Mouse (Mus musculus) brown adipose tissue, adult 24 weeks (tissue): ENCODE measurements around the gene Krtcap2. TPM values are rescaled to one million over a fixed set of nuclear protein-coding genes. Genes with fewer than 3 reads are reported as not detected.
A peak's percentile ranks its signal among the peaks of the same experiment; 100 is the strongest.

Experiments
- H3K27ac ChIP-seq: fragments of 200-500 bp; replicated peaks from 2 replicates; pipeline ENCODE4 v1.5.1; 2012; ENCODE audit warnings: low read depth, mild to moderate bottlenecking, low read length
- H3K4me1 ChIP-seq: fragments of 200-500 bp; 2 replicates; pipeline ENCODE4 v1.6.1; 2012; ENCODE audit warnings: low read length, mixed read lengths; ENCODE audit not compliant: control insufficient read depth, insufficient read depth, insufficient read length
- H3K4me3 ChIP-seq: fragments of 200-500 bp; 2 replicates; pipeline ENCODE4 v1.5.1; 2012; ENCODE audit warnings: low read depth, mild to moderate bottlenecking, low read length, moderate library complexity; ENCODE audit not compliant: insufficient read depth
- polyA plus RNA-seq: library from polyadenylated mRNA; stranded (reverse); fragments of >200 nt; gene quantifications from 2 replicates; pipeline ENCODE4 v1.2.4, GENCODE M21; 2012; ENCODE audit not compliant: missing spikeins, insufficient read depth, insufficient read length

The Krtcap2 gene
- polyA plus RNA-seq, 1 experiment = 57.6 TPM

GRCm38 (mm10) chr3:89250435-89251040 is 4.8 kb downstream of the Krtcap2 start:
- Histone ChIP-seq H3K27ac (peak overlapping the region; percentile 88), H3K4me3 (no peak overlapping the region), H3K4me1 (peaks cover 9% of the 10 kb centered on the region)

GRCm38 (mm10) chr3:89251365-89251895 is 5.7 kb downstream of the Krtcap2 start:
- Histone ChIP-seq H3K4me3 (peak overlapping the region; percentile 32), H3K4me1 (peaks cover 12% of the 10 kb centered on the region), H3K27ac (peak overlapping the region; percentile 97)

GRCm38 (mm10) chr3:89254994-89255393 is 9.2 kb downstream of the Krtcap2 start:
- Histone ChIP-seq H3K4me1 (peaks cover 12% of the 10 kb centered on the region), H3K4me3 (no peak overlapping the region), H3K27ac (no peak overlapping the region)

- Histone ChIP-seq H3K4me3 (no peak overlapping the region), H3K27ac (no peak overlapping the region), H3K4me1 (peaks cover 12% of the 10 kb centered on the region)
These were observed 10.4 kb downstream of the Krtcap2 start for GRCm38 (mm10) chr3:89256177-89256576.

- Histone ChIP-seq H3K4me1 (0 out of 2 replicates have a peak, but pooled peaks cover 6% of the 10 kb centered on the region), H3K4me3 (no peak within 1 kb of the TSS), H3K27ac (no peak within 1 kb of the TSS)
These were observed 13.3 kb downstream of the Krtcap2 start, which contains the start of gene Dpm3 for GRCm38 (mm10) chr3:89259076-89259475. TSS of gene Dpm3 (plus strand) at chr3:89259358.

GRCm38 (mm10) chr3:89260211-89260610 is 14.4 kb downstream of the Krtcap2 start:
- Histone ChIP-seq H3K4me3 (no peak overlapping the region), H3K27ac (no peak overlapping the region), H3K4me1 (0 out of 2 replicates have a peak, but pooled peaks cover 6% of the 10 kb centered on the region)

- Histone ChIP-seq H3K27ac (peak overlapping the region; percentile 75), H3K4me3 (no peak overlapping the region), H3K4me1 (peaks cover 5% of the 10 kb centered on the region; the same call in 1 of the 2 replicates)
These were observed 16.7 kb downstream of the Krtcap2 start for GRCm38 (mm10) chr3:89262417-89262816.

- Histone ChIP-seq H3K4me1 (peaks cover 22% of the 10 kb centered on the region), H3K4me3 (peak overlapping the region; percentile 78), H3K27ac (peak overlapping the region; percentile 56)
These were observed 20.7 kb downstream of the Krtcap2 start for GRCm38 (mm10) chr3:89266439-89266893.

- Histone ChIP-seq H3K4me1 (peaks cover 19% of the 10 kb centered on the region), H3K4me3 (peak overlapping the region; percentile 81), H3K27ac (peak overlapping the region; percentile 78)
These were observed 23.1 kb downstream of the Krtcap2 start for GRCm38 (mm10) chr3:89268916-89269315.

GRCm38 (mm10) chr3:89270051-89270755 is 24.4 kb downstream of the Krtcap2 start, which contains the start of gene Slc50a1:
TSS of gene Slc50a1 (minus strand) at chr3:89270570.
- peaks cover 19% of the 10 kb centered on the region for H3K4me1 ChIP-seq
- H3K4me3 ChIP-seq = peak within 1 kb of the TSS; percentile 81
- peak within 1 kb of the TSS; percentile 78 for H3K27ac ChIP-seq

GRCm38 (mm10) chr3:89270891-89271290 is 25.1 kb downstream of the Krtcap2 start:
- H3K4me3 ChIP-seq = peak overlapping the region; percentile 81; the same call in 1 of the 2 replicates
- peak overlapping the region; percentile 58 for H3K27ac ChIP-seq
- H3K4me1 ChIP-seq = peaks cover 20% of the 10 kb centered on the region

- Histone ChIP-seq H3K4me1 (peaks cover 24% of the 10 kb centered on the region), H3K27ac (peak overlapping the region; percentile 30), H3K4me3 (0 out of 2 replicates have a peak overlapping the region, but pooled peaks have one; percentile 3)
These were observed 26.0 kb downstream of the Krtcap2 start for GRCm38 (mm10) chr3:89271760-89272159.

- peak overlapping the region; percentile 67 for H3K4me3 ChIP-seq
- peaks cover 7% of the 10 kb centered on the region for H3K4me1 ChIP-seq
- peak overlapping the region; percentile 99; the same call in 1 of the 2 replicates for H3K27ac ChIP-seq
These were observed 30.3 kb downstream of the Krtcap2 start for GRCm38 (mm10) chr3:89276061-89276460.

GRCm38 (mm10) chr3:89277281-89278021 is 31.7 kb downstream of the Krtcap2 start:
- Histone ChIP-seq H3K4me3 (peak overlapping the region; percentile 67), H3K27ac (peak overlapping the region; percentile 99), H3K4me1 (peaks cover 7% of the 10 kb centered on the region)

- Histone ChIP-seq H3K4me1 (peaks cover 7% of the 10 kb centered on the region), H3K4me3 (peak overlapping the region; percentile 67), H3K27ac (peak overlapping the region; percentile 99)
These were observed 32.3 kb downstream of the Krtcap2 start for GRCm38 (mm10) chr3:89278107-89278506.
